Mouse (Mus musculus): Measurements from ENCODE around the gene Nfkb1.
A peak's percentile ranks its signal among the peaks of the same experiment; 100 is the strongest.

Nfkb1 gene

GRCm38 (mm10) chr3:135691191-135692131 is at the start of gene Nfkb1:
TSS of gene Nfkb1 (minus strand) at chr3:135691547.
- peak; percentile 84 to 86 for DNase-seq (ENCODE audit: low spot score in 2 of 2)

DNA sequence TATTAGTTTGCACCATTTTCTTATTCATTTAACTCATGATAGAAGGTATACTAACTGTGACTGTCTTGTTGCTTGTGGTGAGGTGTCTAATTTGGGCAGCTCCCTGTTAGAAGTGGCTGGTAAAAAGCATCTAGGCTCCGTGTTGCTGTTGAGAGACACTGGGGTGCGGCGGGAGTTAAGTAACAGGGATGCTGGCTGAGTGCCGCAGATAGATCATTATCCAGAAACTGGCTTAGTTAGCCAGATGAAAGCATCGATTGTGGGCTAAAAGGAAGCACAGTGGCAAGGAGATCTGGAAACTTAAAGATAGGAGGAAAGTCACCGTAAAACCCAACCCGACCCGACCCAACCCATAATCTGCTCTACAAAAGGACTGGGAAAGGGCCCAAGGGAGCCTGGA is 49.4 kb upstream of the Nfkb1 start:
- DNase-seq (ENCODE audit: low spot score in 2 of 2): no peak

DNA sequence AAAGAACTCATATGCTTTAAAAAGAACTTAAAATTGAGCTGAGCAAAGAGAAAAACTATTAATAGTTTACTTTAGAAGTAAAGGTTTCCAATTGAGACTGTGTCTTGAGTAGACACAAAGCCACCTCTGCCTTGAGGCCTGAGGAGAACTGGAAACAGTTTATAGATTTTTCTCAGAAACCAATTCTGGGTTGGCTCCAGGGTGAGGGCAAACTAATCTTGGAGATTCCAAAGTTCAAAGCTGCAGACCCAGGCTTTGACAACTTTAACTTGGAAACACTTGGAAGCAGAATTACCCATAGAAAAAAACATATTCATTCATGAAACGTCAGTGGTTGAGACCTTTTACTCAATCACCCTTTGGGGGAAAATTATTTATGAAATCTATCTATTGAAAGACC is 43.4 kb upstream of the Nfkb1 start:
- DNase-seq (ENCODE audit: low spot score in 2 of 2): no peak

DNA sequence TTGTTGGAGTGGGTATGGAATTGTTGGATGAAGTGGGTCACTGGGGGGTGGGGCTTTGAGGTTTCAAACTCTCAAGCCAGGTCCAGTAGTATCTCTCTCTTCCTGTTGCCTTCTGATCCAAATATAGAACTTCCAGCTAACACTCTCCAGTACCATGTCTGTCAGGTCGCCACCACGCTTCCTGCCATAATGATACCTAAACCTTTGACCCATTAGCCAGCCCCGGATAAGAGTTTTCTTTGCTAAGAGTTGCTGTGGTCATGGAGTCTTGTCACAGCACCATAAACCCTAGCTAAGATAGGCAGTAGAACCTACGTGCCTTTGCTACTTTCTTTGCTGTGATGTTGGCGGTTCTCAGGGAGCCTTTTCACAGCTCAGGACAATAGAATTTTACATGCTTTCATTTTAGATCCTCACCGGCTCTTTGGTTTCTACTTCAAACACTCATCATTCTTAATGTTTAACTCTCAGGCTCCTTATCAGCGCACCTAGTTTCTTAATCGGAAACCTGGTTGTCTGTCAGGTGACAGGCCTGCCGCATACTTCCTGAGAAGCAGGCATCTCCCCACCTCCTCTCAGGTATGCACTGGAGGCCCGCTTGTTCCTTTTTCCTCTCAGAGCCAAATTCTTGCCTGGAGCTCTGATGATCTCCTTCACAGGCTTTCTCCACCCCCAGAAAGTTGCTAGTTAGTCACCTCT is 41.5 kb upstream of the Nfkb1 start:
- DNase-seq (ENCODE audit: low spot score in 2 of 2): no peak

GRCm38 (mm10) chr3:135731292-135732047 is 40.1 kb upstream of the Nfkb1 start:
- DNase-seq (ENCODE audit: low spot score in 2 of 2): peak; percentile 88 to 93

GRCm38 (mm10) chr3:135730790-135731189 is 39.4 kb upstream of the Nfkb1 start:
- no peak for DNase-seq (ENCODE audit: low spot score in 2 of 2)

- no peak for DNase-seq (ENCODE audit: low spot score in 2 of 2)
Measured at GRCm38 (mm10) chr3:135729575-135729974, 38.2 kb upstream of the Nfkb1 start.

GRCm38 (mm10) chr3:135728900-135729299 is 37.6 kb upstream of the Nfkb1 start:
- DNase-seq (ENCODE audit: low spot score in 2 of 2): no peak

- DNase-seq (ENCODE audit: low spot score in 2 of 2): no peak
Measured at GRCm38 (mm10) chr3:135727339-135727738, 36.0 kb upstream of the Nfkb1 start.

- no peak for DNase-seq (ENCODE audit: low spot score in 2 of 2)
Measured at GRCm38 (mm10) chr3:135726521-135727275, 35.4 kb upstream of the Nfkb1 start.

- no peak for DNase-seq (ENCODE audit: low spot score in 2 of 2)
Measured at GRCm38 (mm10) chr3:135726023-135726422, 34.7 kb upstream of the Nfkb1 start.

DNA sequence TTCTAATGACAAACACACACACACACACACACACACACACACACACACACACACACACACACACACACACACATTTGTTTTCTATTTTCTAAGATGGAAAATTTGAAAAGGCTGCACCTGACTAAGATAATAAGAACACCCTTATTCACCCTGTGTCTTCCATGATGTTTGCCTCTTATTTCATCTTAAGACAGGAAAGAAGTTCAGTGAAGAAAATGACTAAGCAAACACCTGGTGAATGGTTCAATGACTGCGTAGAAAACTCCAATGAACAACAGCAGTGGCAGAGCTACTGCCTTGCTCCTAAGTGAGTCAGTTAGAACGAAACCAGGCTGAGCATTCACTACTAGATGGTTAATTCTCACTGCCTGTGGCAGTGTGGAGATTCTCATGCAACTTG is 30.8 kb upstream of the Nfkb1 start:
- DNase-seq (ENCODE audit: low spot score in 2 of 2): no peak

- no peak for DNase-seq (ENCODE audit: low spot score in 2 of 2)
Measured at GRCm38 (mm10) chr3:135719969-135720368, 28.6 kb upstream of the Nfkb1 start.

DNA sequence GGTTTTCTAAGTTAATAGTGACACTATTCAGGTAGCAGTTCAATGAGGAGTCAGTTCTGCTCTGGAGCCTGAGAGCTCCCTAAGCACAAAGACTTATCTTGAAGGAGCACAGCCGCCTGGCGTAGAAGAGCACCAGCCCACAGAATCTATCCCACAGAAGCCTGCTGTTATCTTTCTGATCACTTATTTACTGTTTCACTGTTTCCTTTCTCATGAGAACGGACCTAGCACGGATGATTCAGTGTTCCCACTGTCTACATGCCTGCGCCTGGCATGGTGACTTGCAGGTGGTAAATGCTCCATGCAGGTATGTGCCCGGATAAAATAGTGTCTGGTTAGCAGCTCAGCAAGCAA is 27.8 kb upstream of the Nfkb1 start:
- no peak for DNase-seq (ENCODE audit: low spot score in 2 of 2)

GRCm38 (mm10) chr3:135718323-135719178 is 27.2 kb upstream of the Nfkb1 start:
- peak in 1 of 2 experiments; percentile 22 for DNase-seq (ENCODE audit: low spot score in 2 of 2)

DNA sequence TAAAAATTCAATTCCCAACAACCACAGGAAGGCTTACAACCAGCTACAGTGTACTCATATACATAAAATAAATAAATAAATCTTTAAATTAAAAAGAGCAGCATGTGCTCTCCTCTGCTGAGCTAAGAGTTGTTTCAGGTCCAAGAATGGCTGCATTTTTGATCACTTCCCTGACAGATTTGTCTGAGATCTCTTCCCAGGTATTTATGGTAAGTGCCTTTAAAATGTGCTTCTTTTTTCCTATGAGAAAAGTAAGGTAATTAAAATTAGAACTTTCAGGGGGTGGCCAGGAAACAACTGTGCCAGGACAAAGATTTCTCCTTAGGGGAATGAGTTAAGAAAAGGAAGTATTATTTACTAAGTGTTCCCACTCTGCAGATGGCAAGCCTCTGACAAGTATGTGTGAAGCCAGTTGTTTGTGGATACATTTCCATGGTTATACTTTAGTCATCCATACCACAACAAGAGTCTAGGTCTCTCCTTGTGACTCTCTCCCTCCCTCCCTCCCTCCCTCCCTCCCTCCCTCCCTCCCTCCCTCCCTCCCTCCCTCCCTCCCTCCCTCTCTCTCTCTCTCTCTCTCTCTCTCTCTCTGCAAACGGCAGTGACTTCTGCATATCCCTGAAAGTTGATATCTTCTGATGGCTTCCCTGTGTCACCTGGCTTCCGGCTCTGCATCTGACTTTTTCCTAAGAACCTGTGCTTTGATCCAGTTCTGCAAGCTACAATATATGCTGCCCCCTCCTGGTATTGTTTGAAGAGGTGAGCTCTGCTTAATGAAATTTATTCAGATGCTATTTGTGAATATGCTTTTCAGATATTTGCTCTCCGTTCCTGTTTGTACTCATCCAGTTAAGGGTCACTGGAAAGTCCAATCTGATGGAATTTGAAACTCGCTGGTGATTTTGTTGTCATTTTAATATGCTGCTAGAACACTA is 21.9 kb upstream of the Nfkb1 start:
- peak in 1 of 2 experiments; percentile 47 for DNase-seq (ENCODE audit: low spot score in 2 of 2)

DNA sequence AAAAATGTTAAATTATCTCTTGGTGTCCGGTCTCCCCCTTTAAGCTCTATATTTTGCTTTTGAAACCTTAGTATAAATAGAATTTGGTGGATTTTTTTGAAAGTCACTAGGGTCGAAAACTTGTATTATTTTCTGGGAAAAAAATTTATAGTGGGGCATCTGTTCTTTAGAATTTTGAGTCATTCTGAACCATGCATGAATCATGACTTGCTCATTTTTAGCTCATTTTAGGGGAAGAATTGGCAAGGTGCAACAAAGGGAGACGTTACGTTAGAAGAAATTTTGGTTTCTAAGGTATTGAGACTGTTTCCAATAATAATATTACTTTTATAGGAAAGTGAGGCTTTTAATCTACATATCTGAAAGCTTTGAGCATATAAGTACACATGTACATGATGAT is 20.3 kb upstream of the Nfkb1 start:
- DNase-seq (ENCODE audit: low spot score in 2 of 2): no peak

GRCm38 (mm10) chr3:135711040-135711570 is 19.8 kb upstream of the Nfkb1 start:
- DNase-seq (ENCODE audit: low spot score in 2 of 2): no peak

- no peak for DNase-seq (ENCODE audit: low spot score in 2 of 2)
Measured at GRCm38 (mm10) chr3:135703307-135703706, 12.0 kb upstream of the Nfkb1 start.

All from spleen, postnatal 36 days (tissue).